13 mouse cellular contexts compared by ENCODE assay signal in the genomic region with DNA sequence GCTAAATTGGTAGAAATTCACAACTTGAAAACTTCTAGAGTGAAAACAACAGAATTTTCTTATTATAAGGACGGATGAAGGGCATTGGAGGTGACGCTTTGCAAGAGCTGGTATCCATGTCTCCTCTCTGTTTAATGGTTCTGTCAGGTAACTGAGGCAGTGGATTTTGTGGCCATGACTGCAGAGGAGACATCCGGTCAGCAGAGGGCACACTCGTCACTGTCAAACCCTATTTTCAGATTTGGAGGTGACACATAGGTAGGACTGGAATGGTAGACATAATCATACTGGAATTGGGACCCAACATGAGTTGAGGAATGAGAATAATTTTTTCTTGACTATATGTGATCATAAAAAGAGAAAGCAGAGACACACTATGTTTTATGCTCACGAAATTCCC.
A peak's percentile ranks its signal among the peaks of the same experiment; 100 is the strongest.
DNase-seq lines count a peak whose midpoint lies in the region; ATAC-seq and TF ChIP-seq lines count a peak whose summit lies in the region.
"Had no signal": no experiment of that assay in that cellular context is flagged by ENCODE, and none has a peak within 500 bp of the region (broad histone marks: within the 10 kb centered on the region; RNA-seq: fewer than 3 reads in every experiment).

No protein-coding gene starts in this region.

- 21% methylated on average over 5 of the region's 5 CpGs for WGBS in kidney, adult 2 months
- 41% methylated on average over 5 of the region's 5 CpGs for WGBS in kidney, embryonic 16.5 days

- no peaks in the 10 kb centered on the region for H3K4me1 ChIP-seq in kidney, adult 2 months (ENCODE audit: control insufficient read depth, insufficient read depth, low read length)
- H3K4me1 ChIP-seq in kidney, embryonic 16.5 days (ENCODE audit: insufficient read depth, low read length): no peaks in the 10 kb centered on the region
- H3K4me1 ChIP-seq in CH12.LX (ENCODE audit: control insufficient read depth in 1 of 2, insufficient read depth in 2 of 2): no peaks in the 10 kb centered on the region
- H3K4me1 ChIP-seq in cortical plate, adult 2 months (ENCODE audit: control insufficient read depth, insufficient read depth, low read length): no peaks in the 10 kb centered on the region
- H3K4me1 ChIP-seq: neural tube, embryonic 12.5 days had no signal

- H3K79me2 ChIP-seq in CH12.LX (replicated peaks; ENCODE audit: control insufficient read depth, extremely low read depth, insufficient read depth, poor library complexity, severe bottlenecking): no peaks in the 10 kb centered on the region

- ATAC-seq in kidney, embryonic 16.5 days (ENCODE audit: low FRiP score, low TSS enrichment): no peak

- no peak for TF ChIP-seq POLR2A in kidney, adult 2 months (IDR thresholded peaks at IDR 0.05; ENCODE audit: low read depth, low read length)
- TF ChIP-seq POLR2A in CH12.LX (IDR thresholded peaks at IDR 0.05; ENCODE audit: low read depth, low read length): no peak
- no peak for TF ChIP-seq POLR2A in cortical plate, adult 2 months (IDR thresholded peaks at IDR 0.05; ENCODE audit: extremely low read depth, insufficient read depth, low read length)

- no peak for TF ChIP-seq EP300 in CH12.LX (IDR thresholded peaks at IDR 0.05; ENCODE audit: low read length)

- DNase-seq in cerebellum, postnatal 14 days: peak; percentile 66 to 68
- no peak for DNase-seq in cerebellum, postnatal 4 days (ENCODE audit: low spot score in 2 of 2)
- no peak for DNase-seq in kidney, adult 2 months
- DNase-seq in CH12.LX (ENCODE audit: extremely low read depth): peak; percentile 2
- no peak for DNase-seq in right cerebral cortex, postnatal 10 days (ENCODE audit: low spot score in 2 of 2)
- DNase-seq in thymus, postnatal 25 days: no peak
- DNase-seq: gastrocnemius, postnatal 10 days; heart, postnatal 36 days; lung, postnatal 14 days; right cerebral cortex, postnatal 4 days had no signal

- H3K27ac ChIP-seq in kidney, adult 2 months (ENCODE audit: insufficient read depth, low read depth, low read length): no peak overlapping the region
- H3K27ac ChIP-seq in kidney, embryonic 16.5 days (ENCODE audit: low read length): no peak overlapping the region
- no peak overlapping the region for H3K27ac ChIP-seq in CH12.LX (ENCODE audit: insufficient read depth, low read depth)
- H3K27ac ChIP-seq in cortical plate, adult 2 months (ENCODE audit: insufficient read depth, low read length): no peak overlapping the region
- H3K27ac ChIP-seq: neural tube, embryonic 12.5 days had no signal

- peak; percentile 4 for TF ChIP-seq RAD21 in CH12.LX (IDR thresholded peaks at IDR 0.05; ENCODE audit: low read depth, low read length)

- in situ Hi-C loops in CH12.LX (cut with MboI; ENCODE audit: low pct_ligation_motif_present, low pct_unique_long_range_greater_than_20kb, low sequenced_read_pairs): no loop called here

- no peak overlapping the region for H3K4me3 ChIP-seq in kidney, adult 2 months (ENCODE audit: insufficient read depth, low read depth, low read length)
- H3K4me3 ChIP-seq in kidney, embryonic 16.5 days (ENCODE audit: low read length): no peak overlapping the region
- no peak overlapping the region for H3K4me3 ChIP-seq in CH12.LX (replicated peaks in 1 of 3; ENCODE audit: low read depth in 2 of 3, low read length in 2 of 3, poor library complexity in 1 of 3)
- H3K4me3 ChIP-seq in cortical plate, adult 2 months (ENCODE audit: insufficient read depth, low read length): no peak overlapping the region
- H3K4me3 ChIP-seq: neural tube, embryonic 12.5 days had no signal

- no peak overlapping the region for H3K4me2 ChIP-seq in kidney, embryonic 16.5 days (replicated peaks; ENCODE audit: low read depth, low read length)
- no peak overlapping the region for H3K4me2 ChIP-seq in CH12.LX (ENCODE audit: insufficient read depth, low read depth, poor library complexity, severe bottlenecking)
- H3K4me2 ChIP-seq: neural tube, embryonic 12.5 days had no signal

- H3K9me3 ChIP-seq in kidney, embryonic 16.5 days (ENCODE audit: low read length): no peaks in the 10 kb centered on the region
- H3K9me3 ChIP-seq in CH12.LX (replicated peaks; ENCODE audit: low read length): no peaks in the 10 kb centered on the region
- H3K9me3 ChIP-seq: neural tube, embryonic 12.5 days had no signal

- H3K27me3 ChIP-seq in kidney, adult 2 months (replicated peaks; ENCODE audit: control insufficient read depth, insufficient read depth, low read length): peaks cover 1% of the 10 kb centered on the region; the same call in 1 of the 2 replicates
- peaks cover 62% of the 10 kb centered on the region for H3K27me3 ChIP-seq in kidney, embryonic 16.5 days (ENCODE audit: insufficient read depth, low read length)
- H3K27me3 ChIP-seq in CH12.LX (replicated peaks): no peaks in the 10 kb centered on the region

- dilution Hi-C loops in CH12.LX (cut with MboI; ENCODE audit: extremely low pct_ligation_motif_present, extremely low pct_unique_long_range_greater_than_20kb, low sequenced_read_pairs): no loop called here

- no peak overlapping the region for H3K9ac ChIP-seq in kidney, embryonic 16.5 days (replicated peaks; ENCODE audit: low read length)
- H3K9ac ChIP-seq in CH12.LX (ENCODE audit: insufficient read depth, low read depth): no peak overlapping the region
- H3K9ac ChIP-seq: neural tube, embryonic 12.5 days had no signal

- TF ChIP-seq CTCF in kidney, adult 2 months (conservative IDR thresholded peaks at IDR 0.05; ENCODE audit: insufficient read depth, insufficient read length, low read depth, low read length): peak; percentile 45; the same call in 1 of the 2 replicates
- TF ChIP-seq CTCF in CH12.LX (conservative IDR thresholded peaks at IDR 0.05 in 1 of 2, IDR thresholded peaks at IDR 0.05 in 1 of 2; ENCODE audit: low read depth in 2 of 2, low read length in 2 of 2): no peak
- TF ChIP-seq CTCF in cortical plate, adult 2 months (IDR thresholded peaks at IDR 0.05; ENCODE audit: extremely low read depth, insufficient read depth, low read length): peak; percentile 44; the same call in 1 of the 2 replicates

- H3K36me3 ChIP-seq in kidney, adult 2 months (ENCODE audit: control insufficient read depth, insufficient read depth, low read length): no peaks in the 10 kb centered on the region
- H3K36me3 ChIP-seq in kidney, embryonic 16.5 days (ENCODE audit: insufficient read depth, low read length): no peaks in the 10 kb centered on the region
- no peaks in the 10 kb centered on the region for H3K36me3 ChIP-seq in CH12.LX (replicated peaks in 1 of 2; ENCODE audit: control insufficient read depth in 1 of 2, insufficient read depth in 1 of 2, low read length in 1 of 2)
- H3K36me3 ChIP-seq: neural tube, embryonic 12.5 days had no signal

TF ChIP-seq in CH12.LX, 34 proteins besides CTCF, POLR2A, EP300 and RAD21:
- TF ChIP-seq SIN3A (IDR thresholded peaks at IDR 0.05; ENCODE audit: low read length): no peak
- no peak for TF ChIP-seq ZMIZ1 (IDR thresholded peaks at IDR 0.05; ENCODE audit: low read depth, low read length)
- TF ChIP-seq SMC3 (IDR thresholded peaks at IDR 0.05; ENCODE audit: low read depth, low read length): no peak
- no peak for TF ChIP-seq RCOR1 (conservative IDR thresholded peaks at IDR 0.05; ENCODE audit: low read depth, low read length)
- no peak for TF ChIP-seq NELFE (IDR thresholded peaks at IDR 0.05; ENCODE audit: low read depth, low read length)
- no peak for TF ChIP-seq CHD1 (IDR thresholded peaks at IDR 0.05; ENCODE audit: low read depth, low read length)
- TF ChIP-seq POLR2AphosphoS2 (IDR thresholded peaks at IDR 0.05; ENCODE audit: low read depth, low read length): no peak
- no peak for TF ChIP-seq TCF12 (IDR thresholded peaks at IDR 0.05; ENCODE audit: low read depth, low read length)
- TF ChIP-seq GABPA (IDR thresholded peaks at IDR 0.05; ENCODE audit: insufficient replicate concordance, low read depth, low read length): no peak
- no peak for TF ChIP-seq BHLHE40 (IDR thresholded peaks at IDR 0.05; ENCODE audit: low read depth, low read length)

Comparison
In these comparisons a context has a peak if more than half of its experiments do, and no peak if none do; other contexts are left out.
1. DNase-seq: peak in cerebellum, postnatal 14 days (2 of 2) and CH12.LX (single experiment); none in cerebellum, postnatal 4 days (0 of 2), kidney, adult 2 months (single experiment), right cerebral cortex, postnatal 10 days (0 of 2) and thymus, postnatal 25 days (single experiment).
2. CTCF ChIP-seq: peak in kidney, adult 2 months (single experiment) and cortical plate, adult 2 months (single experiment); none in CH12.LX (0 of 2).